Mouse (Mus musculus): Measurements from ENCODE around the gene Txnrd1.

The Txnrd1 gene

DNA sequence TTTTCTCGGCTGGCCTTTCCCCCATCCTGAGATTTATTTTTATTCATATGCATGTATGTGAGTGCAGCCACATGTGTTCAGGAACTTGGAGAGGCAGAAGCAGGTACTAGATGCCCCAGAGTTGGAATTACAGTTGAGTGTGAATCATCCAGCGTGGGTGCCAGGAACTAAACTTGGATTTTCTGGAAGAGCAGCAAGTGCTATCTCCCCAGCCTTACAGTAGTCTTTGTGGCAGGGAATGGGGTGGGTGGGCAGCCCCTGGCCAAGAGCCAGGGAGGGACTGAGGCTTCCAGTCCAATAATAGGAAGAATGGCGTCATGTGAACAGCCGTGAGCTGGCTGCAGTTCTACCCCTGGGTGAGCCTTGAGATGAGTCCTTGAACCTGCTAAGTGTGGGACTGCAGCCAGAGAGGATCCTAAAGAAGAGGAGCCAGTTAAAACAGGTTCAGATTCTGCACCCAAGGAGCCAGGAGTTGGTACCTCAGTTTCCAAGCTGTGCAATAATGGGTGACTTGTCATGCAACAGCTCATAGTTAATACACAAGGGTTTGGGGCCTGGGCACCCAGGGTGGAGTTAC is 85.7 kb downstream of the Txnrd1 start:
- no peak for DNase-seq

DNA sequence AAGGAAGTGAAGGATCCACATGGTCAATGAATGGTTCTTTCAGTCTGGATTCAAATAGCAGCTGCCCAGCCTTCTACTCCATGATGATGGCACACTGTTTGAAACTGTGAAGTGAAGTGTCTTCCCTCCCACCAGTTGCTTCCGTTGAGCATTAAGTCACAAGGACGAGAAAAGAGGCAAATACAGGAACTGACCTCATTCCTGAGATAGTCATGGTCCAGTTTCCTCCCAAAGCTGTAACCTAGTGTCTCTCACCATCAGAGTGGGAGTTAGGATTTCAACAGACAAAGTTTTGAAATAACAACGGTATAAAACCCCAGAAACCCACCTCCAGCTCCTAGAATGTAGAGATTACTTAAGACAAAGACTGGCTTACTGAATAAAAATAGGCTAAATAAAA is 89.8 kb downstream of the Txnrd1 start:
- DNase-seq = no peak

DNA sequence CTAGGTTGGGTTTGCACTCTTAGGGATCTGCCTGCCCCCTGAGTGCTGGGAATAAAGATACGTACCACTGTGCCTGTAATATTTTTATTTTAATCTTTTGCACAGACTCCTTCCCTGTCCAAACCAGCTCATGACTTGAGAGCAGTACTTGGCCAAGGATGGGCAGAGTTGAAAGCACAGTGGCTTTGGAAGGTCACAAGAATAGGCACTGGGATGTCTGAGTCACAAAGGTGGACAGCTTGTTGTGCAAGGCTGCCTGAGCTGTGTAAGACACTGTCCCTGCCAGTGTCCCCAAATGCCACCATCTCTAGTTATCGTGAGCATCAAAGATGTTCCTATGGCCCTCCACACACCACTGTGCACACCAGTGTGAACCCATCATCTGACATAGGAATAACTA is 91.0 kb downstream of the Txnrd1 start:
- no peak for DNase-seq

DNA sequence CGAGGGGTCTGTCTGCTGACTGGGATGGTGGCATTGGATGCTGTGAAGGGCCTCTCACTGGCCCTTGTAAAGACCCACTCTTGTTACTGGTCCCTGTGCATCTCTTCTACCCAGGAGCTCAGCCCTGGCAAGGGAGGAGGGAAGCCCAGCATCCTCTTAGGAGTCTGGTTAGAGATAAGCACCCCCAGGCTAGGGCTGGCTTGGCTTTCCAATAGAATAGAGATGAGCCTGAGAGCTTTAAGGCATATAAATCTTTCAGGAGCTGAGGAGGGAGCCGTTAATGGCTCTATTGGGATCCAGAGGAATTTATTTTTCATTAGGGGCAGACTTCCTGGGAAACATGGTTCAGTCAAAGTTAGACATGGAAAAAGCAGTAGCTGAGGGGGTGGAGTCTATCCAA is 91.9 kb downstream of the Txnrd1 start:
- no peak for DNase-seq

DNA sequence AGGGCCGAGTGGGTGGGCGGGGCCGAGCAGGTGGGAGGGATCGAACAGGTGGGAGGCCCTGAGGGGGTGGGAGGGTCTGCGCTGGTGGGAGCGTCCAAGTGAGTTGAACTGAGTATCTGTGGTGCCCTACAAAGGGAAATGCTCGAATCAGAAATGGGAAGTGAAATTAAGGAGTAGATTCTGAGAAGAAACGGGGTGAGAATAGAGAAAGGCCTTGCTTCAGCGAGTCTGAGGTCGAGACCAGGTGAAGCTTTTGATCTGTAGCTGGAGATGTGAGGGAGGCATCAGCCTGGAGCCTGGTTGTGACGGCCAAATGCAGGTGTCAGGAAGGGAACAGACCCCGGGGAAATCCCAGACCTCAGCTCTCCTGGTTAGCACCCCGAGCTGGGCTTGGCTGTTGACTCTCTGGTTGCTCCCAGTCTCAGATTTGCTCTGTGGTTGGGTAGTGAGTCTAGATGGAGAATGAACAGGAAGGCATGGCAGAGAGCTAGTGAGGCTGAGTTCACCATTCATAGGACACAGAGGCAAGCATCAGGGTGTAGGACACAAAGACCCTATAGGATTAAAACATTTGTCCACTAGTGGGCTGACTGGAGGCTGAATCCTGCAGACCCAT is 101.4 kb downstream of the Txnrd1 start:
- no peak for DNase-seq

DNA sequence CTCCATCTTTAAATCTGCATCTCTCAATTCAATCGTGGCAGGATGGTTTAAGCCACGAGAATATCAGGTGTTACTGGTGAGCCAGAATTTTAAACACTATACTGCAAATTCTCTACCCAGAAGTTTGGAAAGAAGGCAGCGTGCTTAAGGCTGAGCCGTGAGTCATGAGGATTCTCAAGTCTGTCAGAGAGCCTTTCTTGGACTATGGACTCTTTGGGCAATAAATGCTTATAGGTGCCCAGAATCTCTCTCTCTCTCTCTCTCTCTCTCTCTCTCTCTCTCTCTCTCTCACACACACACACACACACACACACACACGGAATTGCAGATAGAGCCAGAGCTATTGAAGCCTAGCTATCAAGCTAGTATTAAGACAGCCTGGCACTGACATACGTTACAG is 102.0 kb downstream of the Txnrd1 start:
- no peak for DNase-seq
